Mouse (Mus musculus) retina, embryonic 14.5 days (tissue): ENCODE data around the gene Adcy10.

ENCODE experiments used
- DNase-seq: peaks from one replicate; pipeline ENCODE4 v3.0.0-alpha.2; 2015; ENCODE audit warnings: low spot score

Gene Adcy10

GRCm38 (mm10) chr1:165484688-165485233, at the start of gene Adcy10:
Gene Adcy10 (plus strand): TSS chr1:165485183.
- DNase-seq, result no peak

- DNase-seq, result no peak
These were observed 46.5 kb upstream of the Adcy10 start for GRCm38 (mm10) chr1:165438289-165439021.

- DNase-seq, result no peak
These were observed 44.2 kb upstream of the Adcy10 start for GRCm38 (mm10) chr1:165440788-165441187.

- DNase-seq, result no peak
These were observed 43.8 kb upstream of the Adcy10 start for GRCm38 (mm10) chr1:165441201-165441600.

GRCm38 (mm10) chr1:165441719-165442118, 43.3 kb upstream of the Adcy10 start:
- no peak for DNase-seq

- no peak for DNase-seq
These were observed 25.9 kb upstream of the Adcy10 start for GRCm38 (mm10) chr1:165459041-165459502.

- DNase-seq, result peak; percentile 49
These were observed 25.3 kb upstream of the Adcy10 start for GRCm38 (mm10) chr1:165459503-165460181.

- DNase-seq, result peak; percentile 98
These were observed 24.6 kb upstream of the Adcy10 start, which contains the start of the genes Dcaf6 and Mpc2 for GRCm38 (mm10) chr1:165460360-165460800. Gene Dcaf6 (minus strand): TSS chr1:165460475. Gene Mpc2 (plus strand): TSS chr1:165460637.

- DNase-seq, result peak; percentile 99
These were observed 24.1 kb upstream of the Adcy10 start for GRCm38 (mm10) chr1:165460801-165461377.

- DNase-seq, result no peak
These were observed 23.3 kb upstream of the Adcy10 start for GRCm38 (mm10) chr1:165461681-165462080.

GRCm38 (mm10) chr1:165462861-165463260, 22.1 kb upstream of the Adcy10 start:
- DNase-seq, result no peak

- DNase-seq, result no peak
These were observed 20.4 kb upstream of the Adcy10 start for GRCm38 (mm10) chr1:165464574-165464973.

GRCm38 (mm10) chr1:165468971-165469370, 16.0 kb upstream of the Adcy10 start:
- DNase-seq, result no peak

GRCm38 (mm10) chr1:165469717-165470116, 15.3 kb upstream of the Adcy10 start:
- DNase-seq, result no peak

GRCm38 (mm10) chr1:165471490-165471889, 13.5 kb upstream of the Adcy10 start:
- no peak for DNase-seq

GRCm38 (mm10) chr1:165486108-165486507, 1.1 kb downstream of the Adcy10 start:
- DNase-seq, result no peak

- no peak for DNase-seq
These were observed 4.2 kb downstream of the Adcy10 start for GRCm38 (mm10) chr1:165489197-165489596.

GRCm38 (mm10) chr1:165498856-165499255, 13.9 kb downstream of the Adcy10 start:
- no peak for DNase-seq

- peak; percentile 25 for DNase-seq
These were observed 18.5 kb downstream of the Adcy10 start for GRCm38 (mm10) chr1:165503307-165504024.

GRCm38 (mm10) chr1:165506303-165506702, 21.3 kb downstream of the Adcy10 start:
- no peak for DNase-seq

GRCm38 (mm10) chr1:165510161-165510560, 25.2 kb downstream of the Adcy10 start:
- no peak for DNase-seq

- no peak for DNase-seq
These were observed 35.7 kb downstream of the Adcy10 start for GRCm38 (mm10) chr1:165520716-165521115.
